Mouse (Mus musculus) small intestine, adult 2 months (tissue): ENCODE measurements at regions not wholly inside any gene's neighbourhood (a gene's known extent, or its start where the extent isn't known, plus 50 kb on each side); places are given as distances from the start of the nearest gene placed in this dataset.

Experiments used
- CTCF ChIP-seq: fragments of 200-500 bp; IDR thresholded peaks from 2 replicates; pipeline ENCODE4 v1.5.1; 2012; ENCODE audit warnings: low read depth, mild to moderate bottlenecking, control low read depth, inconsistent platforms, low read length, moderate library complexity, mixed read lengths; ENCODE audit not compliant: insufficient replicate concordance, insufficient read length; ENCODE audit errors: extremely low read depth
- POLR2A ChIP-seq: fragments of 200-500 bp; IDR thresholded peaks from 2 replicates; pipeline ENCODE4 v1.6.1; 2012; ENCODE audit warnings: low read depth, mild to moderate bottlenecking, control low read depth, inconsistent platforms, low read length, moderate library complexity

GRCm38 (mm10) chr5:133815462-133815861 is 284.0 kb upstream of the Castor2 start:
- TF ChIP-seq CTCF: no peak
- TF ChIP-seq POLR2A: no peak
